Mouse (Mus musculus) spleen, adult 2 months (tissue): ENCODE data around the gene Il9.

Experiments used
- CTCF ChIP-seq: fragments of 200-500 bp; IDR thresholded peaks from 2 replicates; pipeline ENCODE4 v1.5.1; 2011; ENCODE audit warnings: mild to moderate bottlenecking, inconsistent platforms; ENCODE audit not compliant: insufficient read depth, insufficient read length, insufficient replicate concordance; ENCODE audit errors: extremely low read depth
- POLR2A ChIP-seq: fragments of 200-500 bp; IDR thresholded peaks from 2 replicates; pipeline ENCODE4 v1.6.1; 2011; ENCODE audit warnings: low read depth, low read length, inconsistent platforms

GRCm38 (mm10) chr13:56458001-56458400 is 24.0 kb downstream of the Il9 start:
- TF ChIP-seq POLR2A (no peak), CTCF (no peak)
